Mouse (Mus musculus): ENCODE measurements around the gene Psmf1. TPM values are rescaled to one million over a fixed set of nuclear protein-coding genes. Genes with fewer than 3 reads are reported as not detected.

Gene Psmf1
- total RNA-seq (2023), result 10 to 100 TPM; 22.4 to 22.6 TPM

GRCm38 (mm10) chr2:151743845-151744244 is at the start of gene Psmf1:
Gene Psmf1, minus strand, starts transcription at chr2:151744186.

DNA sequence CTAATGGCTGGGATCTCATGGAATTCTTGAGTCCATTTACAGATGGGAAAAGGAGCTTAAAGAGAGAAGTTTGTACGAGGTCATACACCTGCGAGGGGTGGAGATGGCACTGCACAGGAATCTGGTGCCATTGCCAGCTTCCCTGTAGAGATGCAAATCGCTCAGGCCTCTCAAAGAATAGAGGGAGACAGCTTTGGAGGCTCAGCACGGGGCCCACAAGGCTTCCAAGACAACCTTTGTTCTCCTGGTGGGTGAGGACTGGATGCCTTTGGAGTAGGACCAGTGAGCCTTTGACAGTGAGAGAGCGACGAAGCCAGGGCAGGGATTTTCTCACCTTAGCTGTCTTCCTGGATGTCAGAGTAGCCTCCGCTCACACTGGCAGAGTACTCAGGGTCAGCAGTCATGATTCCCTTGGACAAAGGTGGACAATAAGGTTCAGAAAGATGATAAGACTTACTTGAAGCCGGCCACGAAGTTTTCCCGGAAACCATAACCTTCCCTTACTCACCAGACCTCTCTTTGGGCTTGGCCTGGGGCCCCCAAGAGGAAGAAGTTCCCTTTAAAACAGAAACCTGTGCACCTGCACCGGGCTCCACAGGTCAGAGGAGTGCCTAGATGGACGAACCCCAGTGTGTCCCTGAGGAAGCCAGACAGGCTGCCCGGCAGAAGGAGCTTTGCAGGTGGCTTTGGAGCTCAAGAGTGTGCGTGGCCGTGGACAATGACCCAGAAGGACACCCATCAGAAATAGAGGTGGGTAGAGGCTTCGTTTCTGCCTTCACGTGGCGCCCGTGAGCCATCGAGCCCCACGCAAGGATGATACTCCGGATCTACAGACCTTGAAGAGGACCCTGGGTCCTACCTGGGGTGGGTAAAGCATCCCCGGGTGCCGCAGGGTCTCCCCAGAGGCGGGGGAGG is 42.5 kb downstream of the Psmf1 start, which contains the start of gene Tmem74b:
Gene Tmem74b, plus strand, starts transcription at position 778 of the 915 bp plus-strand sequence.

GRCm38 (mm10) chr2:151668433-151668832 is 75.6 kb downstream of the Psmf1 start, which contains the start of gene Rad21l:
Gene Rad21l, minus strand, starts transcription at chr2:151668533.

Other genes with a start within 250 kb of the Psmf1 start
- 10 to 100 TPM; 72.1 to 77.0 TPM for gene Fkbp1a, start 201.7 kb downstream of the Psmf1 start, total RNA-seq (2023)
- gene Sdcbp2, start 171.6 kb downstream of the Psmf1 start, total RNA-seq (2023), result under 1 TPM; 0.47 to 0.76 TPM
- gene Snph, start 111.6 kb downstream of the Psmf1 start, total RNA-seq (2023), result 1 to 10 TPM; 2.5 to 4.2 TPM
- not detected for gene Rad21l, start 75.7 kb downstream of the Psmf1 start, total RNA-seq (2023)
- not detected for gene Tmem74b, start 42.2 kb downstream of the Psmf1 start, total RNA-seq (2023)
- gene Rspo4, start 98.7 kb upstream of the Psmf1 start, total RNA-seq (2023), result not detected
- gene Angpt4, start 167.0 kb upstream of the Psmf1 start, total RNA-seq (2023), result not detected
- 1 to 10 TPM; 7.6 to 8.3 TPM for gene Fam110a, start 236.0 kb upstream of the Psmf1 start, total RNA-seq (2023)